ENCODE assay signal across 18 mouse cellular contexts in genomic region chr13:99341504-99341903, GRCm38 (mm10).
"Had no signal": no experiment of that assay in that cellular context is flagged by ENCODE, and none has a peak within 500 bp of the region (broad histone marks: within the 10 kb centered on the region; RNA-seq: fewer than 3 reads in every experiment).

No protein-coding gene starts in this region.

- H3K27me3 ChIP-seq: midbrain, embryonic 12.5 days; neural tube, embryonic 13.5 days; neural tube, embryonic 15.5 days had no signal

- H3K27ac ChIP-seq: midbrain, embryonic 10.5 days; midbrain, embryonic 12.5 days; neural tube, embryonic 13.5 days; neural tube, embryonic 15.5 days had no signal

- H3K4me3 ChIP-seq: midbrain, embryonic 10.5 days; midbrain, embryonic 12.5 days; myocyte; neural tube, embryonic 13.5 days; neural tube, embryonic 15.5 days had no signal

- DNase-seq: lung, embryonic 14.5 days; lung, postnatal 10 days; lung, postnatal 4 days; midbrain, embryonic 14.5 days; retina, postnatal 1 day; right cerebral cortex, adult 18-20 months; right cerebral cortex, postnatal 25 days; right cerebral cortex, postnatal 4 days; spleen, adult 18-20 months; thymus, adult 18-20 months; thymus, postnatal 14 days; thymus, postnatal 36 days had no signal

- H3K4me2 ChIP-seq: lung, embryonic 14.5 days; midbrain, embryonic 12.5 days; neural tube, embryonic 13.5 days; neural tube, embryonic 15.5 days had no signal

- ATAC-seq: midbrain, embryonic 16.5 days had no signal

- H3K9ac ChIP-seq: lung, embryonic 14.5 days; midbrain, embryonic 12.5 days; neural tube, embryonic 13.5 days; neural tube, embryonic 15.5 days had no signal

- H3K9me3 ChIP-seq: midbrain, embryonic 10.5 days; midbrain, embryonic 12.5 days; neural tube, embryonic 13.5 days; neural tube, embryonic 15.5 days had no signal
